Mouse (Mus musculus) heart, postnatal 0 days (tissue): ENCODE measurements around the gene Igf2bp2.

Experiments
- CTCF ChIP-seq: IDR thresholded peaks from 2 replicates; pipeline ENCODE4 v1.5.1; 2016; ENCODE audit warnings: antibody characterized with exemption, control low read depth, low read depth
- EP300 ChIP-seq: IDR thresholded peaks from 2 replicates; pipeline ENCODE4 v1.6.1; 2016; ENCODE audit warnings: antibody characterized with exemption, low read depth

- TF ChIP-seq CTCF (no peak), EP300 (no peak)
Measured at GRCm38 (mm10) chr16:22085411-22085810, 77.7 kb downstream of the Igf2bp2 start.
